Mouse (Mus musculus) thymus, postnatal 4 days (tissue): ENCODE results near the gene Hsd11b2.
A peak's percentile ranks its signal among the peaks of the same experiment; 100 is the strongest.

Experiments used
- DNase-seq: peaks from one replicate; pipeline ENCODE4 v3.0.0; 2021

Gene Hsd11b2

DNA sequence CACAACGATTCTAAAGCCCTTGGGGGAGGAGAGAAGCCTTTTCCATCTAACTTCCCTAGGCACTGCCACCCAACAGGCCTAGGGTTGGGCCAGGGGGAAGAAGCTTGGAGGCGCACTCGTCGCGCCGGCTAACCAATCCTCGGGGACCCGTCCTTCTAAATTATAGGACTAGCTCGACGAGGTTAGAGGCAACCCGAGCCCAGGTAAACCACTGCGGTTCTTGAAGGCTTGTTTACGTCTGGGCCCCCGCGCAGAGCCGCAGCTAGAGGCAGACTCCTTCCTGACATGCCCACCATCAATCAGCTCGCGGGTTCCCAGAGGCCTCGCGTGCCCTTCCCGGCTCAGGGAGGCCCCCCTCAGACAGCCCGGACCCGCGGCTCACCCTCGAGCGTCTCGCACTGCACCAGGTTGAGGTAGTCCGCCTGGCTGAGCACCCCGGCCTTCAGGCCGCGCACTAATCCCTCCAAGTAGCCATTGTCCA lies 46.9 kb downstream of the Hsd11b2 start:
- no peak for DNase-seq

DNA sequence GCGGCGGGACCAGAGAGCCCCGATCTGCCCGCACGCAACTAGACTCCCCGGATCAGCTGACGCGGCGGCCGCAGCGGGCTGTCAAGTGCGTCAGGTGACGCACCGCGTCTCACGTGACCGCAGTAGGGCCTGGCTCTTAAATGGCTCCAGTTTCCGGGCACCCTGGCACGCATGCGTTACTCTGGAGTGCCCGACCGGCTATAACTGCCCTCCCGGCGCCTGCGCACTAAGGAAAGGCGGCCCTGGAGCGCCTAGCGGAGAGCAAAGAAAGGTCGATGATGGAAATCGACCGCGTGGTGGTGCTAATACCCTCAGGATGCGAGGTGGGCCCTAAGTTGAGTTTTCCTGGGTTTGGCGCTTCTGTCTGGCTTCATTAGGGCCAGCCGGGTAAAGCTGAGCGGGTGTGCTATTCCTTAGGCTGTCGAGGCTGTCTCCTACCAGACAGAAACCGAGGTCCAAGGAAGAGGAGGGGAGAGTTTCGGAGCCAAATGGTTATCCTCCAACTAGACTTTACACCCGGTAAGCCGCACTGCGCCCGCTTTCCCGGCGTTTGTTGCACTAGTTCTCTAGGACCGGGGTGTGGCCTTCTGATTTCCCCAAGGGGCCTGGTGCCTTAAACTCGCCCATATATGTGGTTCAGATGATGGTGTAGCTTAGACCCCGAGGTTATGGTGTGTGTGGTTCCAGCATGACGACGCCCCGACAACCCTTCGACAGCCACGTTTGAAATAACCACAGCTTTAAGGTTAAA lies 47.6 kb downstream of the Hsd11b2 start, which contains the start of gene Atp6v0d1:
Atp6v0d1 (minus strand) TSS at position 96 of the 751 bp plus-strand sequence.
- DNase-seq = peak; percentile 99

DNA sequence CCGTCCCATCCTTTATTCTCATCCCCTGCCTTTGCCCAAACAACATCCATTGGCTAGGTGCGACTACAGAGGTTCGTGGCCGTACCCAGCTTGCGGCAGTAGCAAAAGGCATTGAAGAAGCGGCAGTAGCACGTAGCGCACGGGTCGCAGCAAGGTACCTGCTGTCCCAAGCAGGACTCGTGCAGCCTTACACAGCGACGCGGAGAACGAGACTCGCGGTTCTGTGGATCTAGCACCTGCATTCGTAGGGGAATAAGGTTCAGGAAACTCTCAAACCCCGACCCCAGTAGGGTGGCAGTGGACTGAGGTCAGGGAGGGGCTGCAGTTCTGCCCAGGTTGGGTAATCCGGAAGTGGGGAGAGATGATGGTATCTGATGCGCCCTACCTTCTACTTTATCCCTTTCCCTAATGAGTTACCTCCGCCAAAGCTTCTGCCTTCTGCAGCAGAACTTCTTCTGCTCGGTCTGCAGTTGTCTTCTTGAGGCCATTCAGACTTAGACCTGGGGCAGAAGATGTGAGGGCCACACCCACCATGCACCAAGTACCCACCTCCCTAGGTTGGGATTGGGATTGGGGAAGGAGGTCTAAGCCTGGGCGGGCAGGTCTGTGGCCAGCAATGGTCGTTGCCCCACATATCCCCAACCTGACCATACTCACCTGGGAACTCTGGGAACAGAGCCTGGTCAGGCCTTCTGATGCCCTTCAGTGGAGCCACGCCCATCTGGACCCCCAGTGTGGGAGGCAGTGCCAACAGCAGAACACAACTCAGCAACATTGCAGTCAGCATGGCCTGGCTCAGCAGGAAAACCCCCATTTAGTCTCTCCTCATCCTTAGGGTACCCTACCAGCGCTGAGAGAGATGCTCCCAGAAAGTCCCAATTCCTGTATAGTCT lies 48.4 kb downstream of the Hsd11b2 start:
- peak; percentile 64 for DNase-seq

DNA sequence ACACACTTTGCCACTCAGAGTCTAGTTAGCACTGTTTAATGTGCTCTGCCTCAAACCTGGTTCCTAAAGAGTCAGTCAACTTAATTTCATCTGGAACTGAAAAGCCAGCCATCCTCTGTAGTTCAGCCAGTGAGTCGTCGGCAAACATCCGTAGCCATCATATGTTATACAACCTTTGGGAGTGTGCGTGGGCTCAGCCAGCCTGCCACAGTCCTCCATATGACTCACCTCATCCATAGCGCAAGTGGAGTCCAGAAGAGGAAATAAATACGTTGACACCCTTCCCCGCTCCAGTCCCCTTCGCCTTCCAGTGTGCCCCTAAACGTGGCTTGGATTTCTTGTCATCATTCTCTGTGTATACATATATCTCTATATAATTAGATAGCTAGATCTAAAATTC lies 53.3 kb downstream of the Hsd11b2 start:
- no peak for DNase-seq

DNA sequence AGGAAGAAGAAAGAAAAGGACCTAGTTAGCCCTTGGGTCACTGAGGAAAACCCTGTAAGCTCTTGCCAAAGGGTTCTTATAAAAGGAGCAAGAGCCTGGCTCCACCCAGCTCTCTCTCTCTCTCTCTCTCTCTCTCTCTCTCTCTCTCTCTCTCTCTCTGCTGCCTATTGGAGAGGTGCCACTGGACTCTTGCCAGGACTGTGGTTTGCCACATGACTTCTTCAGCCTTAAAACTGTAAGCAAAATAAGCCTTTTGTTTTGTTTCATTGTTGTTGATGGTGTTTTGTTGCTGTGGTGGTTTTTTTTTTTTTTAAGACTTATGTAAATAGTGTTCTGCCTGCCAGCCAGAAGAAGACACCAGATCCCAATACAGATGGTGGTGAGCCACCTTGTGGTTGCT lies 54.9 kb downstream of the Hsd11b2 start:
- no peak for DNase-seq
